Mouse (Mus musculus) embryo, embryonic 10.5 days (tissue): Measurements from ENCODE around the gene Uckl1.
A peak's percentile ranks its signal among the peaks of the same experiment; 100 is the strongest.

ENCODE experiments used
- DNase-seq: peaks from one replicate; pipeline ENCODE4 v3.0.0-alpha.2; 2015; ENCODE audit warnings: low spot score

Gene Uckl1

GRCm38 (mm10) chr2:181589732-181590105, 5.0 kb upstream of the Uckl1 start:
- DNase-seq = no peak

DNA sequence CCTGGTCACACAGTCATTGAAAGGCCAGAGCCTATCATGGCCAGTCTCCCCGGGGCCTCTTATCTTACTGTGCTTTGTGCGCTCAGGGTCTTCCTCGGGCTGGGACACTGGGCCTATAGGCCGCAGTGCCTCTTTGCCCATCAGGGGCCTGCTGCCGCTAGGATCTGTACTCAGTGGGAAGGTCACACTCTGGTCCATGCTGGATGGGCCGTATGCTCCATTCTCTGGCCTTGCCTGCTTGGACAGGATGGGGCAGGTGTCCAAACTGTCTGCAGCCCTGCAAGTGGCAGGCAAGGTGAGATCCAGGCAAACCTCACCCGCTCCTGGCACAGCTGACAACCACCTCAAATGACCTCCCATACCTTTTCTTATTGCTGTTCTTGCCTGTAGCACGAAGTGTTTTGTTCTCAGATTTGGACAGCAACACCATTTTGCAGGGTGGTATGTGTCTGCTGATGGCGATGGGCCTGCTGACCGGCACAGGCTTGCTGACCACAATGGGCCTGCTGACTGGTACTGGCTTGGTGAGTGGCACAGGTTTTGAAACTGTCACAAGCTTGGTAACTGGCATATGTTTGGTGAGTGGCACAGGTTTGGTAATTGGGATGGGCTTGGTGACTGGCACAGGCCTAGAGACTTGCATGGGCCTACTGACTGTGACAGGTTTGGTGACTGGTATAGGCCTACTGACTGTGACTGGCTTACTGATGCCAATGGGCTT, 4.5 kb upstream of the Uckl1 start:
- DNase-seq = no peak

- DNase-seq = no peak
These were observed 3.6 kb upstream of the Uckl1 start for GRCm38 (mm10) chr2:181588229-181588780.

GRCm38 (mm10) chr2:181587796-181588195, 3.1 kb upstream of the Uckl1 start:
- no peak for DNase-seq

GRCm38 (mm10) chr2:181586124-181586523, 1.4 kb upstream of the Uckl1 start:
- DNase-seq = no peak

DNA sequence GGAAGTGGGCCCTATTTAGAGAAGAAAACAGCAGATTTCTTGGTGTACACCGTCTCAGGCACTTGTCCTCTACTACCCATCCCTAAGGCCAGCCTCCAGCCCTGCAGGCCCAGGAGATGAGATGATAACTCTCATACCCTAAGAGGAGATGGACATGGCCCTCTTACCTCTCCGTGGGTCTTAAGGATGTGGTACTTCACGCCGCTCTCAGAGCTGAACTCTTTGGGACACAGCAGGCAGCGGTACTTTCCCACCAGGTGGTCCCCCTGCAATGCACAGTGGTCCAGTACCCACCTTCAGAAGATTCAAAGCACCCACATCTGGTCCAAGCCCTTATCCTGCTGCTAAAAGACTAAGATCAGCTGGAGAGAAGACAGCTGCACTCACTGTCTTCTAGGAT, 814 bp upstream of the Uckl1 start:
- DNase-seq = no peak

- DNase-seq = no peak
These were observed 1.0 kb downstream of the Uckl1 start for GRCm38 (mm10) chr2:181583460-181584257.

- no peak for DNase-seq
These were observed 1.8 kb downstream of the Uckl1 start for GRCm38 (mm10) chr2:181582939-181583338.

GRCm38 (mm10) chr2:181582358-181582757, 2.3 kb downstream of the Uckl1 start:
- no peak for DNase-seq

DNA sequence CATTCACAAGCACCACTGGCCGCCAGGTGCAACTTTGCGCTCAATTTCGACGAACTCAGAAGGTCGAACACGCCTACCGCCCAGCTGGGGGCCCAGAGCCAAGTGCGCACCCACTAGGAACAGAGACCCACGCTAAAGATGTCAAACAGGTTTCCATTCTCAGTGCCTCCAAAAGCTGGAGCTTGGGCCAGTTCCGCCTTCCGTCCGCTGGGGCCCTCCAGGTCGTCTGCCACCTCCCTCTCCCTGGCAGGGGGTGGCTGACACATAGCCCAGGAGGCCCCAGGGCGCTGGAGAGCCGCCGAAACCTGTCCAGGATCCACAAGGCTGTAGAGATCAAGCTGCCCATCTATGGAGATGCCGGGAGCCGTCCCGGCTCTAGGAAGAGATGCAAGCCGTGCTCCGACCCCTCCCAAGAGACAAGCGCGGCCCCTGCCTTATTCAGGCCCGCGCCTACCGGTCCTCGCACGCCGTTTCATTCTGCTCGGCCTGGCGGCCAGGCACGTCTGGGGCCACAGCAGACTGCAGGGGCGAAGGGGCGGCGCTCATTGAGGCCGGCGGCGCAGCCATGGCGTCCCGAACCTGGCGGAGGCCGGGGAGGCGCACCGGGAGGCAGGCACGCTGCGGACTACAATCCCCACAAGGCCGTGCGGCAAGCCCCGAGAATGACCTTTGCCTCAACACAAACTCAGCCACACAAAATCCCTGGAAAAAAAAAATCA, 3.1 kb downstream of the Uckl1 start:
- peak; percentile 87 for DNase-seq

DNA sequence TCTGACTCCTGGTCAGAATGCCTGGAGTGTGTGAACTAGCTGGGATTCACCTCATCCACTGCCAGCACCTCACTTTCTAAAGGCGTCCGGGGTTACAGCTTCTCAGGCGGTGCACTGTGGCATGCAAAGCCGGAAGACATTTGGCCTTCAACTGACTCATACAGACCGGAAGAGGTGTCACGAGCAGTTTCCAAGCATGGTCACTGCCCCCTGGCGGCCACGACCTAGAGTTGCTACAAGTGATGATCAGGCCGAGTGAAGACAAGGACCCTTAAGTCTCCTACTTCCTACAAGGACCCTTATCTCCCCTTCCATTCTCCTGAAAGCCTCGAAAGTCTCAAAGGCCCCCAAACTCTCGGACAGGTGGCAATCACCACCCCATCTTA, 3.7 kb downstream of the Uckl1 start:
- DNase-seq = peak; percentile 94

DNA sequence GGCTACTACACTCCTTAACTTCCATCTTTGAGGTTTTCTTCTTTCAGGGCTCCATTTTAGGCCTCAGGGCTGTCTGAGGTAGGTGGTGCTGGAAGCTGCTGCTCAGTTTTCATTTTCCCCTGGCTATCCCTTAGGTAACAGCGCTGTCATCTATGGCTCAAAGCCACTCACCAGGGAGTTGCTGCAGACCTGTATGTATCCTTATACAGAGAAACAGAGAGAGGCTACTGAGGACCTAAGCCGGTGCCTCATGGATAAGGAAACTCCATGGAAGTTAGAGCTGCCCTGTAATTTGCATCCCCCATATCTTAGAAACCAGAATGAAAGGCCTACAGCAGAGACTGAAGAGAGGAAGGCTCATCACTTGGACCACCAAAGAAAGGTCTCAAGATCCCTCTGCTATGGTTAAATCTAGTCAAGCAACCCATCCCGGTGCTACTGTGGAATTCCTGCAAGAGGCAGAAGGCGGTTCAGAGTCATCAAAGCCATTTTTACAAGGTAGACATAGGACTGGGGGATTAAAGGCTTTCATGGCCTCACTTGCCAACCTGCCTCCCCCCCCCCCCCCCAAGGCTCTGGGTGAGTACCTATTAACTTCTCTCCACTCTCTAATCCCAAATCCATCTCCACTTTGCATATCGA, 4.4 kb downstream of the Uckl1 start:
- DNase-seq = no peak

DNA sequence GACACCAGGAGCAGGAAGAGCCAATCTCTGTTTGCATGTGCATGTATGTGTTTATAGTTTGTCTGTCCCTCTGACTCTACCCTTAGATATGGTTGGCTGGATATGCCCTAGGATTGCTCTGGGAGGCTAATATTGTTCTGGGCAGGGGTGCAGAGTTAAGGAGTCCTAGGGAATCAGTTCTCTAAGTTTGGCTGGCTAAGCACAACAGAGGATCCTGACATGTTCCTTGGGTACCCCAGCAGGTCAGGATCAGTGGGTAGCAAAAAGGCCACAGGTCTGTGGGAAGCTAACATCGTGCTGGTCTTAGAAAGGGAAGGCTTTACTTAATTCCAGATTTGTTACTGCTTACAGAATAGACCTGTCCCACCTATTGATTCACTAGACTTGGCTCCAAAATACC, 5.0 kb downstream of the Uckl1 start:
- DNase-seq = no peak

DNA sequence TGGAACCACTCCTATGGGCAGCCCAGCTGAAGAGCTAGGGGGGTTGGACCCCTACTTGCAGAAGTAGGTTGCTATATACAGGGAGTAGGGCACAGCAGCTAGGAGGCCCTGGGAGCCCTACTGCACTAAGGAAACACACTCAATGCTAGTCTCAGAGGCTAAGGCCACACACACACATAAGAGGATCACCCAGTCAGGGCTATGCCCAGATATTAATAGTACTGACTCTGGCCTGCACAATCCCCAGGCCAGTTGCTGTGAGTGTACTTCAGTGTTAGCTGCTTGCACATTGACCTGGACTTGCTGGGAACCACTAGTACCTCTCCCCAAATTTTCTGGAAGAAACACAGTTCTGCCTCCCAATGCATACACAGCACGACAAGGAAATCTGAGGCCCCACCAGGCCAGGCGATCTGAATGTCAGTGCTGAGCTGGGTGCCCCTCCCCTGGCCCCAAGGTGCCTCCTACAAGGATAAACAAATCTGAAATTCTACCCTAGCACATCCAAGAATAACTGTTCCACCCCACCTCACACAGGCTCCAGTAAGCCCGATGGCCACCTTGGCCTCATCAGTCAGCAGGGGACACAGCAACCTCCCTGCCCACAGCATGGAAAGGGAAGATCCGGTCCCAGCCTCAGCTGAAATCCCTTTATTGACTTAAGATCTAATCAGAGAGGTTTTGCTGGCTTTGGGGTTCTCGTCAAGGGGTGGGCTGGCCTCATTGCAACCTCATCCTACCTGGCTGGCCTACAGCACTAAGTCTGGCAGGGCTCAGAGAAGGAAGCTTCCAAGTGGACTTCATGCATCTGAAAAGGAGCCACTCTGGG, 5.7 kb downstream of the Uckl1 start:
- no peak for DNase-seq

GRCm38 (mm10) chr2:181577981-181578581, 6.6 kb downstream of the Uckl1 start:
- DNase-seq = no peak

DNA sequence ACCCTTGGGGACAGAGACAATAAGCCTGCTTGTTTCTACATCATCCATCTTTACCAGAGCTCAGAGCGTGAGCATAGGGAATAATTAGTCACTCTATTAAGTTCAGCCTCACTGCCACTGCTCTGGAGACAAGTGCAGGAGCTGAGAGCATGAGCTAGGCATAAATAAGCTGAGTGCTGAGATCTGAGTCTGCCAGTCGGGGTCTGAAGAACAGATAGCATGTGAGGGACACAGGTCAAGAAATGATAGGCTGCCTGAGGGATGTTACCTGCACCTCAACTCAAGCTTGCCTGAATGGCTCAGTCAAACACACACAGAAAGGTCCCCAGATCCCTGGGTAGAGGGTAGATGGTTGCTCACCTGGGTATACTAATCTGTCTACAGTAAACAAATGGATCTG, 7.6 kb downstream of the Uckl1 start:
- DNase-seq = no peak

- DNase-seq = no peak
These were observed 8.1 kb downstream of the Uckl1 start for GRCm38 (mm10) chr2:181576613-181577012.

DNA sequence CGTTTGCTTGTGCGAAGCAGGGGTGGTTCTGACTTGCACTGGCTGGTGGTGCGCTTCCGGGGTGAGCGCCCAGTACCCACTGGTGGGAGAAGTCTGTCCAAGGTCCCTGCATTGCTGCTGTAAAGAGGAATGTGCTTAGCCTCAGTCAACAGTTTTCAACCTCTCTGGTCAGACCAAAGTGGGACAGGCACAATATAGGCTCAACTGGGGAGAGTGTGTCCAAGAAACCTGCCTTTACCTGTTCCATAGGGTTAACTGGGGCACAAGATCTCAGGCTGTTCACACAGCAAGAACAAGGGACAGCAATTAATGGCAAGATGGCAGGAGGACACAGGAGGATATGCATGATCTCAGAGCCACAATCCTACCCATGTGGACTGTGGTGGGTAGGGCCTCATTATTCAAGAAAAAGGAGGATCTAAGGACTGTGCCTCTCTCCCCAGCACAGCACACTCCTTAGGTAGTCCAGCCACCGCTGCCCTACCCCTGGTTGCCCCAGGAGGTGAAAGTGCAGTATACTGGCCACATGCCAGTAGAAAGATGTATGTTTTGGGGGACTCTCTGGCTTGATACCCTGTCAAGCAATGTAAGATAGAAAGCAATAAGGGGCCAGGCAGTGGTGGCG, 9.7 kb downstream of the Uckl1 start:
- no peak for DNase-seq

DNA sequence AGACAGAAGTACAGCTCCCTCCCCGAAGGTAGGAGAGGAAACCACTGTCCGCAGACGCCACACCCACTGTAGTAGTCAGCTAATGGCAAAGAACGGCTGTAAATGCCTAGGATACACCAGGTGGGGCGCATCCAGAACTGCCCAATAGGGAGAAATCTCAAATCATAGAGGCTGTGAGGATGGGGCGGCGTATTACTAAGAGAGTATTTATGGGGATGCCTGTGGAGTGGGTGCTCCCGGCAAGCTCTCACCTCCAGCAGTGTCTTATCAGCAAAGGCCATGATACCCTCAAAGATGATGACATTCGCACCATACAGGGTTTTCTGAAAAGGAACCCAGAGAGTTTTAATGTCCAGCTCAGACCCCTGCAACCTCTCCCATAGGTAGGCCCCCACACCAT, 10.7 kb downstream of the Uckl1 start:
- DNase-seq = no peak
